Mouse (Mus musculus) neural tube, embryonic 10.5 days (tissue): ENCODE results near the gene Bloc1s5.
A peak's percentile ranks its signal among the peaks of the same experiment; 100 is the strongest.
"Not testable (repeated sequence)": the region's sequence is repeated elsewhere in the genome, so short reads cannot be mapped to it uniquely, and the experiment has no call there.

Experiments
- DNase-seq: peaks from one replicate; pipeline ENCODE4 v3.0.0-alpha.2; 2017; ENCODE audit warnings: low spot score; ENCODE audit errors: extremely low spot score

Gene Bloc1s5

GRCm38 (mm10) chr13:38634800-38635269 lies at the start of gene Bloc1s5:
Gene Bloc1s5, minus strand, starts transcription at chr13:38635109.
- DNase-seq: peak; percentile 95

GRCm38 (mm10) chr13:38672336-38672735 lies 37.4 kb upstream of the Bloc1s5 start:
- DNase-seq: no peak

- DNase-seq: not testable (repeated sequence)
Observed at GRCm38 (mm10) chr13:38671451-38671850, 36.5 kb upstream of the Bloc1s5 start.

GRCm38 (mm10) chr13:38670051-38670450 lies 35.1 kb upstream of the Bloc1s5 start:
- DNase-seq: no peak

GRCm38 (mm10) chr13:38668514-38668913 lies 33.6 kb upstream of the Bloc1s5 start:
- peak; percentile 19 for DNase-seq

- no peak for DNase-seq
Observed at GRCm38 (mm10) chr13:38664753-38665152, 29.8 kb upstream of the Bloc1s5 start.

GRCm38 (mm10) chr13:38659524-38660136 lies 24.7 kb upstream of the Bloc1s5 start:
- no peak for DNase-seq

- DNase-seq: peak; percentile 94
Observed at GRCm38 (mm10) chr13:38658528-38659280, 23.8 kb upstream of the Bloc1s5 start, which contains the start of gene Eef1e1. Gene Eef1e1, minus strand, starts transcription at chr13:38659058.

GRCm38 (mm10) chr13:38657865-38658264 lies 23.0 kb upstream of the Bloc1s5 start:
- DNase-seq: peak; percentile 19

GRCm38 (mm10) chr13:38650292-38650691 lies 15.4 kb upstream of the Bloc1s5 start:
- no peak for DNase-seq

- DNase-seq: no peak
Observed at GRCm38 (mm10) chr13:38649069-38649468, 14.2 kb upstream of the Bloc1s5 start.

GRCm38 (mm10) chr13:38641414-38641813 lies 6.5 kb upstream of the Bloc1s5 start:
- DNase-seq: no peak

GRCm38 (mm10) chr13:38640961-38641360 lies 6.1 kb upstream of the Bloc1s5 start:
- no peak for DNase-seq

- DNase-seq: no peak
Observed at GRCm38 (mm10) chr13:38638694-38639093, 3.8 kb upstream of the Bloc1s5 start.

- no peak for DNase-seq
Observed at GRCm38 (mm10) chr13:38634256-38634799, 581 bp downstream of the Bloc1s5 start.

GRCm38 (mm10) chr13:38633287-38634000 lies 1.5 kb downstream of the Bloc1s5 start:
- DNase-seq: no peak

- no peak for DNase-seq
Observed at GRCm38 (mm10) chr13:38632556-38632955, 2.4 kb downstream of the Bloc1s5 start.

- DNase-seq: no peak
Observed at GRCm38 (mm10) chr13:38626229-38626525, 8.7 kb downstream of the Bloc1s5 start.

GRCm38 (mm10) chr13:38625492-38626228 lies 9.2 kb downstream of the Bloc1s5 start:
- no peak for DNase-seq

GRCm38 (mm10) chr13:38624292-38624902 lies 10.5 kb downstream of the Bloc1s5 start:
- no peak for DNase-seq

GRCm38 (mm10) chr13:38623296-38623695 lies 11.6 kb downstream of the Bloc1s5 start:
- no peak for DNase-seq
